Mouse (Mus musculus) cerebellum, adult 9-11 months (tissue): Measurements from ENCODE around the gene Pramef17.
"Not testable (repeated sequence)": the region's sequence is repeated elsewhere in the genome, so short reads cannot be mapped to it uniquely, and the experiment has no call there.

Experiments used
- DNase-seq: peaks from one replicate; pipeline ENCODE4 v3.0.0; 2022

Gene Pramef17

GRCm38 (mm10) chr4:143994269-143994668, at the start of gene Pramef17:
Gene Pramef17 (minus strand): TSS chr4:143994369.
- not testable (repeated sequence) for DNase-seq

- peak; percentile 58 for DNase-seq
Measured at GRCm38 (mm10) chr4:143988126-143988525, 6.0 kb downstream of the Pramef17 start.

GRCm38 (mm10) chr4:143987475-143987941, 6.7 kb downstream of the Pramef17 start:
- DNase-seq = peak; percentile 42

- DNase-seq = peak; percentile 41
Measured at GRCm38 (mm10) chr4:143985733-143986132, 8.4 kb downstream of the Pramef17 start.

- peak; percentile 14 for DNase-seq
Measured at GRCm38 (mm10) chr4:143985165-143985564, 9.0 kb downstream of the Pramef17 start.

- DNase-seq = not testable (repeated sequence)
Measured at GRCm38 (mm10) chr4:143983446-143983845, 10.7 kb downstream of the Pramef17 start.

GRCm38 (mm10) chr4:143966850-143967249, 27.3 kb downstream of the Pramef17 start, which contains the start of gene Gm13101:
Gene Gm13101 (minus strand): TSS chr4:143966950.
- not testable (repeated sequence) for DNase-seq

- DNase-seq = not testable (repeated sequence)
Measured at GRCm38 (mm10) chr4:143950916-143951315, 43.3 kb downstream of the Pramef17 start, which contains the start of gene Pramef25. Gene Pramef25 (minus strand): TSS chr4:143951016.
